Mouse (Mus musculus): Measurements from ENCODE around the gene Tcp11. TPM values are rescaled to one million over a fixed set of nuclear protein-coding genes. Genes with fewer than 3 reads are reported as not detected.

Tcp11 gene
- polyA plus RNA-seq, 1 experiment: not detected

GRCm38 (mm10) chr17:28104416-28104815 is 24.0 kb upstream of the Tcp11 start:
- H3K79me2 ChIP-seq (ENCODE audit: control insufficient read depth, insufficient read depth): no peaks in the 10 kb centered on the region
- no peak for TF ChIP-seq CTCF (IDR thresholded peaks at IDR 0.05; ENCODE audit: control insufficient read depth, insufficient read depth, insufficient read length)
- no peak for TF ChIP-seq CEBPB (IDR thresholded peaks at IDR 0.05; ENCODE audit: low read depth)
- TF ChIP-seq FOSL1 (IDR thresholded peaks at IDR 0.05; ENCODE audit: insufficient read depth, low read length, poor library complexity, severe bottlenecking): no peak
- no peak for TF ChIP-seq MAX (IDR thresholded peaks at IDR 0.05)
- TF ChIP-seq USF1 (IDR thresholded peaks at IDR 0.05; ENCODE audit: low read depth): no peak
- no peak for TF ChIP-seq MYOG (IDR thresholded peaks at IDR 0.05; ENCODE audit: control insufficient read depth, extremely low read depth, insufficient read length)
- no peak for TF ChIP-seq MYOD1 (IDR thresholded peaks at IDR 0.05; ENCODE audit: control insufficient read depth, insufficient read length, low read depth)
- peaks cover 18% of the 10 kb centered on the region for H3K27me3 ChIP-seq (ENCODE audit: control insufficient read depth, insufficient read depth, insufficient read length)
- no peak overlapping the region for H3K4me3 ChIP-seq (ENCODE audit: insufficient read depth, poor library complexity, severe bottlenecking)
- no peak overlapping the region for H3ac ChIP-seq (ENCODE audit: control insufficient read depth, insufficient read length, low read depth)
- no peaks in the 10 kb centered on the region for H3K79me3 ChIP-seq (ENCODE audit: low read depth)
- no peaks in the 10 kb centered on the region for H3K36me3 ChIP-seq (ENCODE audit: control insufficient read depth, insufficient read depth)

- Histone ChIP-seq H3K4me3 (ENCODE audit: insufficient read depth, poor library complexity, severe bottlenecking) (no peak overlapping the region), H3K36me3 (ENCODE audit: control insufficient read depth, insufficient read depth) (no peaks in the 10 kb centered on the region), H3K79me3 (ENCODE audit: low read depth) (no peaks in the 10 kb centered on the region), H3K27me3 (ENCODE audit: control insufficient read depth, insufficient read depth, insufficient read length) (peaks cover 12% of the 10 kb centered on the region), H3ac (ENCODE audit: control insufficient read depth, insufficient read length, low read depth) (no peak overlapping the region), H3K79me2 (ENCODE audit: control insufficient read depth, insufficient read depth) (no peaks in the 10 kb centered on the region)
- TF ChIP-seq CEBPB (IDR thresholded peaks at IDR 0.05; ENCODE audit: low read depth): no peak
- no peak for TF ChIP-seq USF1 (IDR thresholded peaks at IDR 0.05; ENCODE audit: low read depth)
- no peak for TF ChIP-seq MAX (IDR thresholded peaks at IDR 0.05)
- TF ChIP-seq MYOG (IDR thresholded peaks at IDR 0.05; ENCODE audit: control insufficient read depth, extremely low read depth, insufficient read length): no peak
Measured at GRCm38 (mm10) chr17:28101902-28102319, 21.5 kb upstream of the Tcp11 start.

- Histone ChIP-seq H3K27me3 (ENCODE audit: control insufficient read depth, insufficient read depth, insufficient read length) (peaks cover 12% of the 10 kb centered on the region), H3K4me3 (ENCODE audit: insufficient read depth, poor library complexity, severe bottlenecking) (no peak overlapping the region), H3ac (ENCODE audit: control insufficient read depth, insufficient read length, low read depth) (no peak overlapping the region), H3K79me2 (ENCODE audit: control insufficient read depth, insufficient read depth) (no peaks in the 10 kb centered on the region), H3K36me3 (ENCODE audit: control insufficient read depth, insufficient read depth) (no peaks in the 10 kb centered on the region), H3K79me3 (ENCODE audit: low read depth) (no peaks in the 10 kb centered on the region)
- TF ChIP-seq FOSL1 (IDR thresholded peaks at IDR 0.05; ENCODE audit: insufficient read depth, low read length, poor library complexity, severe bottlenecking) (no peak), MYOD1 (IDR thresholded peaks at IDR 0.05; ENCODE audit: control insufficient read depth, insufficient read length, low read depth) (no peak), CTCF (IDR thresholded peaks at IDR 0.05; ENCODE audit: control insufficient read depth, insufficient read depth, insufficient read length) (no peak), MYOG (IDR thresholded peaks at IDR 0.05; ENCODE audit: control insufficient read depth, extremely low read depth, insufficient read length) (no peak), CEBPB (IDR thresholded peaks at IDR 0.05; ENCODE audit: low read depth) (no peak), USF1 (IDR thresholded peaks at IDR 0.05; ENCODE audit: low read depth) (no peak), MAX (IDR thresholded peaks at IDR 0.05) (no peak)
Measured at GRCm38 (mm10) chr17:28101284-28101887, 20.9 kb upstream of the Tcp11 start.

GRCm38 (mm10) chr17:28100669-28101068 is 20.2 kb upstream of the Tcp11 start:
- no peaks in the 10 kb centered on the region for H3K79me2 ChIP-seq (ENCODE audit: control insufficient read depth, insufficient read depth)
- TF ChIP-seq CTCF (IDR thresholded peaks at IDR 0.05; ENCODE audit: control insufficient read depth, insufficient read depth, insufficient read length) (no peak), MYOG (IDR thresholded peaks at IDR 0.05; ENCODE audit: control insufficient read depth, extremely low read depth, insufficient read length) (no peak), MAX (IDR thresholded peaks at IDR 0.05) (no peak), CEBPB (IDR thresholded peaks at IDR 0.05; ENCODE audit: low read depth) (no peak), FOSL1 (IDR thresholded peaks at IDR 0.05; ENCODE audit: insufficient read depth, low read length, poor library complexity, severe bottlenecking) (no peak), MYOD1 (IDR thresholded peaks at IDR 0.05; ENCODE audit: control insufficient read depth, insufficient read length, low read depth) (no peak), USF1 (IDR thresholded peaks at IDR 0.05; ENCODE audit: low read depth) (no peak)
- H3K79me3 ChIP-seq (ENCODE audit: low read depth): no peaks in the 10 kb centered on the region
- no peak overlapping the region for H3ac ChIP-seq (ENCODE audit: control insufficient read depth, insufficient read length, low read depth)
- no peaks in the 10 kb centered on the region for H3K36me3 ChIP-seq (ENCODE audit: control insufficient read depth, insufficient read depth)
- no peak overlapping the region for H3K4me3 ChIP-seq (ENCODE audit: insufficient read depth, poor library complexity, severe bottlenecking)
- H3K27me3 ChIP-seq (ENCODE audit: control insufficient read depth, insufficient read depth, insufficient read length): peaks cover 12% of the 10 kb centered on the region

DNA sequence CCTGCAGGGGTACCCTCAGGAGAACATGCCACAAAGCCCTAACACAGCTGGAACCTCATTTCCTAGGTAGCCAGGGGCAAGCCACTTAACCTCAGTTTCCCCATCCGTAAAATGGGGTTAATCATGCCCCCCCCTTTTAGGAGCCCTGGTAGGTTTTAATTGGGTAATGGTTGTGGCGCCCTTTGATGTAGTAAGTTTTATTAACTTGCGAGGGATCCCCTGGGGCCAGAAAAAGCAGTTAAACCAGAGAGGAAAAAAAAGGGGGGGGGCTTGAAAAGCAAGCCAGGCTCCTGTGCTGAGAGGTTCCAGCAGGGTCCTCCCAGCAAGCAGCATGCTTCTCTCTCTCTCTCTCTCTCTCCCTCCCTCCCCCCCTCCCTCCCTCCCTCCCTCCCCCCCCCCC is 18.6 kb upstream of the Tcp11 start:
- no peak overlapping the region for H3K4me3 ChIP-seq (ENCODE audit: insufficient read depth, poor library complexity, severe bottlenecking)
- no peak overlapping the region for H3ac ChIP-seq (ENCODE audit: control insufficient read depth, insufficient read length, low read depth)
- H3K79me2 ChIP-seq (ENCODE audit: control insufficient read depth, insufficient read depth): no peaks in the 10 kb centered on the region
- H3K27me3 ChIP-seq (ENCODE audit: control insufficient read depth, insufficient read depth, insufficient read length): peaks cover 12% of the 10 kb centered on the region
- H3K36me3 ChIP-seq (ENCODE audit: control insufficient read depth, insufficient read depth): no peaks in the 10 kb centered on the region
- TF ChIP-seq CTCF (IDR thresholded peaks at IDR 0.05; ENCODE audit: control insufficient read depth, insufficient read depth, insufficient read length) (no peak), CEBPB (IDR thresholded peaks at IDR 0.05; ENCODE audit: low read depth) (no peak)
- no peaks in the 10 kb centered on the region for H3K79me3 ChIP-seq (ENCODE audit: low read depth)

- Histone ChIP-seq H3K27me3 (ENCODE audit: control insufficient read depth, insufficient read depth, insufficient read length) (peaks cover 12% of the 10 kb centered on the region), H3K79me3 (ENCODE audit: low read depth) (no peaks in the 10 kb centered on the region), H3K4me3 (ENCODE audit: insufficient read depth, poor library complexity, severe bottlenecking) (no peak overlapping the region), H3K36me3 (ENCODE audit: control insufficient read depth, insufficient read depth) (no peaks in the 10 kb centered on the region), H3K79me2 (ENCODE audit: control insufficient read depth, insufficient read depth) (no peaks in the 10 kb centered on the region), H3ac (ENCODE audit: control insufficient read depth, insufficient read length, low read depth) (no peak overlapping the region)
- no peak for TF ChIP-seq FOSL1 (IDR thresholded peaks at IDR 0.05; ENCODE audit: insufficient read depth, low read length, poor library complexity, severe bottlenecking)
- TF ChIP-seq CTCF (IDR thresholded peaks at IDR 0.05; ENCODE audit: control insufficient read depth, insufficient read depth, insufficient read length): no peak
- TF ChIP-seq MAX (IDR thresholded peaks at IDR 0.05): no peak
- no peak for TF ChIP-seq CEBPB (IDR thresholded peaks at IDR 0.05; ENCODE audit: low read depth)
- no peak for TF ChIP-seq MYOG (IDR thresholded peaks at IDR 0.05; ENCODE audit: control insufficient read depth, extremely low read depth, insufficient read length)
- TF ChIP-seq MYOD1 (IDR thresholded peaks at IDR 0.05; ENCODE audit: control insufficient read depth, insufficient read length, low read depth): no peak
- no peak for TF ChIP-seq USF1 (IDR thresholded peaks at IDR 0.05; ENCODE audit: low read depth)
Measured at GRCm38 (mm10) chr17:28097308-28097707, 16.9 kb upstream of the Tcp11 start.

Measured in C2C12 (cell line).